Mouse (Mus musculus) neural tube, embryonic 15.5 days (tissue): Measurements from ENCODE around the gene Spaar. TPM values are rescaled to one million over a fixed set of nuclear protein-coding genes. Genes with fewer than 3 reads are reported as not detected.

Experiments used
- ATAC-seq: fragments of 200-750 bp; cut with Nextera tagmentation; 2 replicates; pipeline ENCODE4 v1.8.0; 2017; ENCODE audit warnings: mild to moderate bottlenecking, moderate TSS enrichment, moderate library complexity; ENCODE audit not compliant: low FRiP score
- H3K27ac ChIP-seq: fragments of 300-500 bp; sonication (generic); replicated peaks from 2 replicates; pipeline ENCODE4 v1.5.1; 2015; ENCODE audit warnings: mild to moderate bottlenecking, inconsistent platforms
- H3K27me3 ChIP-seq: fragments of 300-500 bp; sonication (generic); replicated peaks from 2 replicates; pipeline ENCODE4 v1.6.1; 2015; ENCODE audit warnings: inconsistent platforms
- H3K36me3 ChIP-seq: fragments of 300-500 bp; sonication (generic); 2 replicates; pipeline ENCODE4 v1.6.1; 2015; ENCODE audit warnings: inconsistent platforms
- H3K4me1 ChIP-seq: fragments of 300-500 bp; sonication (generic); 2 replicates; pipeline ENCODE4 v1.6.1; 2015; ENCODE audit warnings: inconsistent platforms
- H3K4me2 ChIP-seq: fragments of 300-500 bp; sonication (generic); 2 replicates; pipeline ENCODE4 v1.6.1; 2015; ENCODE audit warnings: inconsistent platforms, mild to moderate bottlenecking, moderate library complexity
- H3K4me3 ChIP-seq: fragments of 300-500 bp; sonication (generic); replicated peaks from 2 replicates; pipeline ENCODE4 v1.5.1; 2015; ENCODE audit warnings: mild to moderate bottlenecking, inconsistent platforms
- H3K9ac ChIP-seq: fragments of 300-500 bp; sonication (generic); replicated peaks from 2 replicates; pipeline ENCODE4 v1.6.1; 2015; ENCODE audit warnings: mild to moderate bottlenecking, inconsistent platforms
- H3K9me3 ChIP-seq: fragments of 300-500 bp; sonication (generic); replicated peaks from 2 replicates; pipeline ENCODE4 v1.6.1; 2016; ENCODE audit warnings: inconsistent platforms
- WGBS: fragments of 180-500 bp; shearing (Covaris S2); methylation state at CpG from one replicate; pipeline ENCODE4 v1.1.7; 2015; ENCODE audit warnings: mixed read lengths; 5-methylcytosine and 5-hydroxymethylcytosine counted together
- polyA plus RNA-seq: library from polyadenylated mRNA; unstranded; fragments of >200 nt; fragmentation: Nextera tagmentation; extraction: Ambion mirVana; gene quantifications from 2 replicates; pipeline ENCODE4 v1.2.1, GENCODE M21; 2015

Spaar gene
- 0.05 and 0.06 TPM in 2 replicates for polyA plus RNA-seq

DNA sequence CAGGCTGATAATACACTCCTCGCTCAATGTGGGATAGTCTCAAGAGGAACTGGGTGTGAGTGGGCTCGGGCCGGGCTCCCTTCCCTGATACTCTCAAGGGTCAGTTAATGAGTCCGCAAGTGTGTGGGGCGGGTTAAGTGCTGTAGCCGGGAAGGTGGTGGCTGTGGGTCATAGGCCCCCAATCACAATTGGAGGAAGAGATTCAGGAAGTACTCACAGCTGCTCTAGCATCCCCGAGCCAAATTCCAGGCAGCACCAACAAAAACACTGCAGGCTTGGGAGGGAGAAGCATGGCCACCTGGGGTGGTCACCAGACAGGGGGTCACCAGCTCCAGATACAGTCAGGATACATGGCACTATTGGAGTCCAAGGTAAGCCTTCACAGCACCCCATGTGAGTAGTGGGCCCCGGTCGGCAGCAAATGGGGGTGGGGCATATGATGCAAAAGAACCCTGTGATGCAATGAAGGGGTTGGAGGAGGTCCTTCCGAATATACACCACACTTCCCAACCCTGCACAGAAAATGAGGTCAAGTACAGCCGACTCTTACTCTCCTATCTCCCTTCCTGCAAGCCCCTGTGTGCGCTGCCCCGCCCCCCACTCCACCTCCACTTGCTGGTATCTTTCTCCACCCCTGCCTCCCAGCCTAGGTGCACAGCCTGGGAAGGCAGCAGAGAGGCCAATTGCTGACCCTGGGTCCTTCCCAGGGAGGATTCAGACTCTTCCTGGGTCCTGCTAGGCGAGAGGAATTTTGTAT lies at the start of gene Spaar:
Gene Spaar, plus strand, starts transcription at position 241 of the 757 bp plus-strand sequence.
- WGBS, result 72% methylated on average over 14 of the region's 14 CpGs
- H3K9me3 ChIP-seq, result no peaks in the 10 kb centered on the region
- no peak within 1 kb of the TSS for H3K4me3 ChIP-seq
- H3K27ac ChIP-seq, result no peak within 1 kb of the TSS
- H3K4me1 ChIP-seq, result no peaks in the 10 kb centered on the region
- no peaks in the 10 kb centered on the region for H3K36me3 ChIP-seq
- H3K27me3 ChIP-seq, result no peaks in the 10 kb centered on the region
- H3K4me2 ChIP-seq, result no peak within 1 kb of the TSS
- ATAC-seq, result no peak
- H3K9ac ChIP-seq, result no peak within 1 kb of the TSS

DNA sequence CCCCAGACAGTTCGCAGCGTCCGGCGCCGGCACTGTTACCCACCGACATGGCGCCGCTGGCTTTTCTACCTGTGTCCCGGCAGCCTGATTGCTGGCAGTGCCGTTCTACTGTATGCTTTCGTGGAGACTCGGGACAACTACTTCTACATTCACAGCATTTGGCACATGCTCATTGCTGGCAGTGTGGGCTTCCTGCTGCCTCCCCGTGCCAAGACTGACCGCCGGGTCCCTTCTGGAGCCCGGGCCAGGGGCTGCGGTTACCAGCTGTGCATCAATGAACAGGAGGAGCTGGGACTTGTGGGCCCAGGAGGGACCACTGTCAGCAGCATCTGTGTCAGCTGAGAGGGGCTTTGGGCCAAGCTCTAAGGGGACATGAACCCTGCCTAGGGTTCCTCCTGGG lies 39.8 kb upstream of the Spaar start:
- peaks cover 49% of the 10 kb centered on the region for H3K36me3 ChIP-seq
- no peak for ATAC-seq
- no peak overlapping the region for H3K27ac ChIP-seq
- H3K4me1 ChIP-seq, result no peaks in the 10 kb centered on the region
- 92% methylated on average over 17 of the region's 17 CpGs for WGBS
- no peak overlapping the region for H3K4me2 ChIP-seq
- no peaks in the 10 kb centered on the region for H3K27me3 ChIP-seq
- H3K9me3 ChIP-seq, result no peaks in the 10 kb centered on the region
- H3K9ac ChIP-seq, result no peak overlapping the region
- no peak overlapping the region for H3K4me3 ChIP-seq

- H3K27ac ChIP-seq, result no peak overlapping the region
- WGBS, result 77% methylated on average over 5 of the region's 5 CpGs
Observed at GRCm38 (mm10) chr4:43691026-43691425, 38.8 kb upstream of the Spaar start.

DNA sequence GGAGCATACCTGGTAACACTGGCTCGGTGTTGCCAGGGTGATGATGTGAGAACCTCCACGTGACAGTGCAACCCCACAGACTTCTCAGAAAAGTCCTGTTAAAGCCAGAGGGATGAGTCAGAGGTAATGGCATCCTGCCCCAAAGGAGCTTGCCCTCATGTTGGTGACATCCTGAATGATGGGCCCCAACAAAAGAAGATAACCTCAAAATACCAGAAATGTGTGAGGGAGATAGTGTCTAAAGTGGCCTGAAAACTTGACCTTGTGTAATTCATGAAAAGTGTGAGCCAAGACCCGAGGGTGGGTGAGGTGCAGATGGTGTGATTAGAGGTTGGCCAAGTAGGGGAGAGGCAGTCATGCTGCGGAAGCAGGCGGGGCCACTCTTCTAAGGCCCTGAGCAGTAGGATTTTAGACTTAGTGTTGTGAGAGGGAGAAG lies 36.0 kb upstream of the Spaar start:
- 82% methylated on average over 5 of the region's 5 CpGs for WGBS
- no peaks in the 10 kb centered on the region for H3K9me3 ChIP-seq
- no peak overlapping the region for H3K27ac ChIP-seq
- H3K4me1 ChIP-seq, result no peaks in the 10 kb centered on the region
- peaks cover 21% of the 10 kb centered on the region for H3K36me3 ChIP-seq
- H3K27me3 ChIP-seq, result no peaks in the 10 kb centered on the region
- no peak overlapping the region for H3K4me3 ChIP-seq
- no peak for ATAC-seq
- H3K4me2 ChIP-seq, result no peak overlapping the region
- no peak overlapping the region for H3K9ac ChIP-seq

More at GRCm38 (mm10) chr4:43691026-43691425, 38.8 kb upstream of the Spaar start:
- H3K9ac ChIP-seq, result no peak overlapping the region
- H3K4me2 ChIP-seq, result no peak overlapping the region
- H3K36me3 ChIP-seq, result peaks cover 39% of the 10 kb centered on the region
- no peak overlapping the region for H3K4me3 ChIP-seq
- H3K9me3 ChIP-seq, result no peaks in the 10 kb centered on the region
- no peaks in the 10 kb centered on the region for H3K27me3 ChIP-seq
- no peak for ATAC-seq
- no peaks in the 10 kb centered on the region for H3K4me1 ChIP-seq

- Histone ChIP-seq H3K9me3 (no peaks in the 10 kb centered on the region), H3K36me3 (peaks cover 13% of the 10 kb centered on the region), H3K4me2 (no peak overlapping the region), H3K9ac (no peak overlapping the region), H3K27ac (no peak overlapping the region), H3K4me1 (no peaks in the 10 kb centered on the region), H3K4me3 (no peak overlapping the region), H3K27me3 (no peaks in the 10 kb centered on the region)
- no peak for ATAC-seq
- 94% methylated on average over 1 of the region's 1 CpGs for WGBS
Observed at GRCm38 (mm10) chr4:43694439-43695248, 35.2 kb upstream of the Spaar start.

DNA sequence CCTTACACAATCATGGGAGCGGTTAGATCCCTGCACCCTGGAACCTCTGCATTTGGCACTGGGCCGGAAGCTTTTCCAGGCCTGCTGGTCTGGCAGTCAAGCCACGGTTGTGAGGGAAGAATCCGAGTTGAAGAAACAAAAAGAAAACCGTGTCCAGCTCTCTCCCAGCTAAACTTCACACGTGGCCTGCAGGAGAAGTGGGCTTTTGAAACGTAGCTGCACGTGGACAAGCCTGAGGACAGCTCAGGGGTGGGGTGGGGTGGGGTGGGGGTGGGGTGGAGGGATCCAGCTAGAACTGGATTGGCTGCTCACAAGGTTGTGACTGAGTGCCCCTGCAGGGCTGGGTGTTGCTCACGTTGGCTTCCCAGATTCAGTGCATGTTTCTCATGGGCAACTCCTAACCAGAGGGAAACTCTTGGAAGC lies 34.6 kb upstream of the Spaar start:
- Histone ChIP-seq H3K9me3 (no peaks in the 10 kb centered on the region), H3K4me1 (no peaks in the 10 kb centered on the region), H3K9ac (no peak overlapping the region), H3K4me3 (no peak overlapping the region), H3K4me2 (no peak overlapping the region), H3K27ac (no peak overlapping the region), H3K27me3 (no peaks in the 10 kb centered on the region), H3K36me3 (peaks cover 7% of the 10 kb centered on the region)
- no peak; the same call in 1 of the 2 replicates for ATAC-seq
- WGBS, result 33% methylated on average over 9 of the region's 9 CpGs

DNA sequence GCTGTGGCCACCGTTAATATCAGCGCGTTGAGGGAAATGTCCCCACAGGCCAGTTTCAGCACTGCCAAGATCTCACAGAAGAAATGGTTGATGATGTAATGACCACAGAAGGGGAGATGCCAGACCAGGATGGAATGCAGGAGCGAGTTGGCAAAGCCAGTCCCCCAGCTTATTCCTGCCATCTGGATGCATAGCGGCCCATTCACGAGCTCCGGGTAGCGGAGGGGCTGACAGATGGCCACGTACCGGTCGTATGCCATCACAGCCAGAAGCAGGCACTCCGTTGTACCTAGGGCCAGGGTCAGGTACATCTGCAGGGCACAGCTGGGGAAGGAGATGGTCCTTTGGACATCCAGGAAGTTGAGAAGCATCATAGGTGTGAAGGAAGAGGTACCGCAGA lies 33.3 kb upstream of the Spaar start:
- Histone ChIP-seq H3K9me3 (no peaks in the 10 kb centered on the region), H3K4me3 (no peak overlapping the region), H3K4me2 (no peak overlapping the region), H3K36me3 (peaks cover under 1% of the 10 kb centered on the region; the same call in 1 of the 2 replicates), H3K27ac (no peak overlapping the region), H3K27me3 (no peaks in the 10 kb centered on the region), H3K9ac (no peak overlapping the region), H3K4me1 (no peaks in the 10 kb centered on the region)
- WGBS, result 72% methylated on average over 13 of the region's 13 CpGs
- no peak for ATAC-seq

DNA sequence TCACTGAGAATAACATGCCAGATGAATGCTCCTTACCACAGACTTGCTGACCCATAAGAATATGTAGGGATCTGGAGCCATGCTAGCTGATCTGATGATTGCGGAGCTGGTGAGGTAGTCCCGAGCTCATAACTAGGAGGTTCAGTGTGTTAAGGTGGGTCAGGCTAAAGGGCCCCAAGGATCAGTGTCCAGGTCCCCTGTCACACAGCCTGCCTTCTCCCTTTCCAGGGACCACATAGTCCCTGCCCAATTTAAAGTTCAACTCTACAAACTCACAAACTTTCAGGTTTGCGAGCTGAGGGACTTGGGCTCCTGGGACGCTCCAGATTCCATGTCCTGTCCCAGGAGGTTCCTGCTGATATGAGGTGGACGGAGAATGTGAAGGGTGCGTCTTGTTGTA lies 29.1 kb upstream of the Spaar start, which contains the start of gene Olfr70:
Gene Olfr70, minus strand, starts transcription at position 101 of the 400 bp plus-strand sequence.
- no peak within 1 kb of the TSS for H3K27ac ChIP-seq
- no peaks in the 10 kb centered on the region for H3K4me1 ChIP-seq
- no peak for ATAC-seq
- no peaks in the 10 kb centered on the region for H3K27me3 ChIP-seq
- no peaks in the 10 kb centered on the region for H3K9me3 ChIP-seq
- H3K36me3 ChIP-seq, result no peaks in the 10 kb centered on the region
- no peak within 1 kb of the TSS for H3K4me2 ChIP-seq
- no peak within 1 kb of the TSS for H3K9ac ChIP-seq
- no peak within 1 kb of the TSS for H3K4me3 ChIP-seq
- WGBS, result 88% methylated on average over 6 of the region's 6 CpGs

- Histone ChIP-seq H3K4me1 (no peaks in the 10 kb centered on the region), H3K4me3 (no peak overlapping the region), H3K9ac (no peak overlapping the region), H3K9me3 (no peaks in the 10 kb centered on the region), H3K4me2 (no peak overlapping the region), H3K36me3 (no peaks in the 10 kb centered on the region), H3K27me3 (no peaks in the 10 kb centered on the region), H3K27ac (no peak overlapping the region)
- 77% methylated on average over 6 of the region's 6 CpGs for WGBS
- no peak for ATAC-seq
Observed at GRCm38 (mm10) chr4:43703439-43703838, 26.4 kb upstream of the Spaar start.

DNA sequence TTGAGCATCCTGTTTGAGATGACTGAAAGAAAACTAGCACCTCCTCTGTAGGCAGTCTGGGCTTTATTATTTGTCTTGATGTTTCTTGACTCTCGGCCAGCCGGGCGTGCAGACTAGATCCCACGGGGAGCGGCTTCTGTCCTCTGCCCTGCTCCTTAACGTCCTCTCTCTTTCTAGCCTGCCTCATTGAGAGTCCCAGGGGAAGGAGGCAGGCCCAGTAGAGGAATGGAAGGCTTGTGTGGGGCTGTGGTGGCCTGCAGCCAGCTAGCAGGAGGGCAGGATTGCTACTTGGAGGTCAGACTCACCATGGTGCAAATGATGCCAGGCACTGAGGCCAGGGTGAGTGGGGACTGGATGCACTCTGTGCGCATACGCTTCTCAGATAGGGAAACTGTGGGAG lies 26.0 kb upstream of the Spaar start:
- 70% methylated on average over 8 of the region's 8 CpGs for WGBS
- no peak for ATAC-seq
- no peak overlapping the region for H3K9ac ChIP-seq
- no peak overlapping the region for H3K27ac ChIP-seq
- no peaks in the 10 kb centered on the region for H3K9me3 ChIP-seq
- no peak overlapping the region for H3K4me2 ChIP-seq
- H3K4me3 ChIP-seq, result no peak overlapping the region
- H3K27me3 ChIP-seq, result no peaks in the 10 kb centered on the region
- H3K4me1 ChIP-seq, result no peaks in the 10 kb centered on the region
- no peaks in the 10 kb centered on the region for H3K36me3 ChIP-seq

GRCm38 (mm10) chr4:43705991-43706390 lies 23.8 kb upstream of the Spaar start:
- no peaks in the 10 kb centered on the region for H3K4me1 ChIP-seq
- H3K4me2 ChIP-seq, result no peak overlapping the region
- H3K9ac ChIP-seq, result no peak overlapping the region
- H3K27ac ChIP-seq, result no peak overlapping the region
- no peak overlapping the region for H3K4me3 ChIP-seq
- 0 out of 2 replicates have a peak, but pooled peaks cover 3% of the 10 kb centered on the region for H3K27me3 ChIP-seq
- no peaks in the 10 kb centered on the region for H3K9me3 ChIP-seq
- no peaks in the 10 kb centered on the region for H3K36me3 ChIP-seq
- 87% methylated on average over 13 of the region's 13 CpGs for WGBS
- ATAC-seq, result no peak

GRCm38 (mm10) chr4:43709869-43710268 lies 20.0 kb upstream of the Spaar start, which contains the start of gene Olfr71:
Gene Olfr71, minus strand, starts transcription at chr4:43710255.
- Histone ChIP-seq H3K4me1 (no peaks in the 10 kb centered on the region), H3K9ac (no peak within 1 kb of the TSS), H3K36me3 (no peaks in the 10 kb centered on the region), H3K27me3 (0 out of 2 replicates have a peak, but pooled peaks cover 3% of the 10 kb centered on the region), H3K4me3 (no peak within 1 kb of the TSS), H3K9me3 (no peaks in the 10 kb centered on the region), H3K27ac (no peak within 1 kb of the TSS), H3K4me2 (no peak within 1 kb of the TSS)
- WGBS, result 81% methylated on average over 6 of the region's 6 CpGs
- no peak for ATAC-seq
